Mouse (Mus musculus): Measurements from ENCODE around the gene Cbarp.

DNA sequence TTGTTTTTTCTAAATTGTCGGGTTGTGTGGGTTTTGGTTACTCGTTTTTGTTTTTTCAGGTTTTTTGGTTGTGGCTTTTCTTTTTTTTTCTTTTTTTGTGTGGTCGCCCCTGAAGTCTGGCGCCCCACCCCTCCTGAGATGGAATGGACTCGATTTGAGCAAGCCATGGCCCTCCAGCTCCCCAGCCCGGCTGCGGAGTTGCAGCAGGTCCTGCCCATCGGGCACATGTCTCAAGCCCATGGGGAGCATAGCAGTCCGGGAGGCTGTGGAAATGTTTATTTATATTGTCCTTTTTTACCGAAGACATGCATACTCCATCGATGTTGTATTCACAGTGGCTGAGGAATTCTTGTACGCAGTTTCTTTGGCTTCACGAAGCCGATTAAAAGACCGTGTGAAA is 30.6 kb upstream of the Cbarp start:
- TF ChIP-seq CTCF (conservative IDR thresholded peaks at IDR 0.05; ENCODE audit: low read length) (no peak), NANOG (IDR thresholded peaks at IDR 0.05; ENCODE audit: borderline replicate concordance, low read length) (no peak)

Data from E14TG2a.4 (cell line).